Mouse (Mus musculus): Measurements from ENCODE around the gene Lhcgr. TPM values are rescaled to one million over a fixed set of nuclear protein-coding genes. Genes with fewer than 3 reads are reported as not detected.
"Not testable (repeated sequence)": the region's sequence is repeated elsewhere in the genome, so short reads cannot be mapped to it uniquely, and the experiment has no call there.

The Lhcgr gene
- total RNA-seq (2014; rRNA removed) (not detected in 2 replicates), polyA plus RNA-seq (2012; rRNA removed) (not detected in 2 replicates)

GRCm38 (mm10) chr17:88791440-88792152 lies at the start of gene Lhcgr:
TSS of gene Lhcgr (minus strand) at chr17:88791990.
- Histone ChIP-seq H3K27me3 (ENCODE audit: control insufficient read depth, insufficient read depth, low read length) (0 out of 2 replicates have a peak, but pooled peaks cover 5% of the 10 kb centered on the region), H3K36me3 (ENCODE audit: control insufficient read depth, insufficient read depth, low read length) (no peaks in the 10 kb centered on the region), H3K4me3 (ENCODE audit: insufficient read depth, low read depth, low read length) (no peak within 1 kb of the TSS), H3K79me2 (ENCODE audit: control insufficient read depth, insufficient read depth, low read length) (no peaks in the 10 kb centered on the region), H3K9ac (ENCODE audit: low read depth, low read length) (no peak within 1 kb of the TSS), H3K27ac (replicated peaks; ENCODE audit: insufficient read depth, low read depth, low read length) (no peak within 1 kb of the TSS), H3K4me1 (ENCODE audit: control insufficient read depth, insufficient read depth, low read length) (no peaks in the 10 kb centered on the region)
- no peak for DNase-seq (ENCODE audit: extremely low read depth, low read depth, low spot score)
- WGBS, result 11% methylated on average over 31 of the region's 31 CpGs
- no peak for TF ChIP-seq POLR2A (IDR thresholded peaks at IDR 0.05; ENCODE audit: extremely low read depth, insufficient read depth, low read length)
- TF ChIP-seq CTCF (IDR thresholded peaks at IDR 0.05; ENCODE audit: low read depth, low read length), result no peak

GRCm38 (mm10) chr17:88817601-88818000 lies 25.8 kb upstream of the Lhcgr start:
- Histone ChIP-seq H3K79me2 (ENCODE audit: control insufficient read depth, insufficient read depth, low read length) (no peaks in the 10 kb centered on the region), H3K4me1 (ENCODE audit: control insufficient read depth, insufficient read depth, low read length) (no peaks in the 10 kb centered on the region), H3K27me3 (ENCODE audit: control insufficient read depth, insufficient read depth, low read length) (no peaks in the 10 kb centered on the region), H3K9ac (ENCODE audit: low read depth, low read length) (no peak overlapping the region), H3K27ac (replicated peaks; ENCODE audit: insufficient read depth, low read depth, low read length) (no peak overlapping the region), H3K36me3 (ENCODE audit: control insufficient read depth, insufficient read depth, low read length) (no peaks in the 10 kb centered on the region), H3K4me3 (ENCODE audit: insufficient read depth, low read depth, low read length) (no peak overlapping the region)
- TF ChIP-seq CTCF (IDR thresholded peaks at IDR 0.05; ENCODE audit: low read depth, low read length) (no peak), POLR2A (IDR thresholded peaks at IDR 0.05; ENCODE audit: extremely low read depth, insufficient read depth, low read length) (no peak)
- WGBS, result 61% methylated on average over 2 of the region's 2 CpGs
- DNase-seq (ENCODE audit: extremely low read depth, low read depth, low spot score), result no peak

- H3K27ac ChIP-seq (replicated peaks; ENCODE audit: insufficient read depth, low read depth, low read length); H3K4me3 ChIP-seq (ENCODE audit: insufficient read depth, low read depth, low read length); H3K4me1 ChIP-seq (ENCODE audit: control insufficient read depth, insufficient read depth, low read length); H3K36me3 ChIP-seq (ENCODE audit: control insufficient read depth, insufficient read depth, low read length); H3K79me2 ChIP-seq (ENCODE audit: control insufficient read depth, insufficient read depth, low read length); DNase-seq (ENCODE audit: extremely low read depth, low read depth, low spot score); H3K27me3 ChIP-seq (ENCODE audit: control insufficient read depth, insufficient read depth, low read length); H3K9ac ChIP-seq (ENCODE audit: low read depth, low read length): not testable (repeated sequence)
- WGBS, result 80% methylated on average over 3 of the region's 3 CpGs
Measured at GRCm38 (mm10) chr17:88812943-88813342, 21.2 kb upstream of the Lhcgr start.

- H3K4me1 ChIP-seq (ENCODE audit: control insufficient read depth, insufficient read depth, low read length), result no peaks in the 10 kb centered on the region
- no peaks in the 10 kb centered on the region for H3K36me3 ChIP-seq (ENCODE audit: control insufficient read depth, insufficient read depth, low read length)
- no peaks in the 10 kb centered on the region for H3K79me2 ChIP-seq (ENCODE audit: control insufficient read depth, insufficient read depth, low read length)
- no peak for TF ChIP-seq CTCF (IDR thresholded peaks at IDR 0.05; ENCODE audit: low read depth, low read length)
- H3K4me3 ChIP-seq (ENCODE audit: insufficient read depth, low read depth, low read length), result no peak overlapping the region
- no peaks in the 10 kb centered on the region for H3K27me3 ChIP-seq (ENCODE audit: control insufficient read depth, insufficient read depth, low read length)
- no peak overlapping the region for H3K9ac ChIP-seq (ENCODE audit: low read depth, low read length)
- WGBS, result 84% methylated on average over 5 of the region's 5 CpGs
- H3K27ac ChIP-seq (replicated peaks; ENCODE audit: insufficient read depth, low read depth, low read length), result no peak overlapping the region
- no peak for DNase-seq (ENCODE audit: extremely low read depth, low read depth, low spot score)
Measured at GRCm38 (mm10) chr17:88810807-88811206, 19.0 kb upstream of the Lhcgr start.

- no peak for DNase-seq (ENCODE audit: extremely low read depth, low read depth, low spot score)
- 91% methylated on average over 8 of the region's 8 CpGs for WGBS
- Histone ChIP-seq H3K27ac (replicated peaks; ENCODE audit: insufficient read depth, low read depth, low read length) (no peak overlapping the region), H3K36me3 (ENCODE audit: control insufficient read depth, insufficient read depth, low read length) (no peaks in the 10 kb centered on the region), H3K27me3 (ENCODE audit: control insufficient read depth, insufficient read depth, low read length) (no peaks in the 10 kb centered on the region), H3K4me1 (ENCODE audit: control insufficient read depth, insufficient read depth, low read length) (no peaks in the 10 kb centered on the region), H3K9ac (ENCODE audit: low read depth, low read length) (no peak overlapping the region), H3K79me2 (ENCODE audit: control insufficient read depth, insufficient read depth, low read length) (no peaks in the 10 kb centered on the region), H3K4me3 (ENCODE audit: insufficient read depth, low read depth, low read length) (no peak overlapping the region)
- TF ChIP-seq POLR2A (IDR thresholded peaks at IDR 0.05; ENCODE audit: extremely low read depth, insufficient read depth, low read length) (no peak), CTCF (IDR thresholded peaks at IDR 0.05; ENCODE audit: low read depth, low read length) (no peak)
Measured at GRCm38 (mm10) chr17:88806421-88806820, 14.6 kb upstream of the Lhcgr start.

- H3K4me3 ChIP-seq (ENCODE audit: insufficient read depth, low read depth, low read length), result no peak overlapping the region
- no peak overlapping the region for H3K9ac ChIP-seq (ENCODE audit: low read depth, low read length)
- H3K79me2 ChIP-seq (ENCODE audit: control insufficient read depth, insufficient read depth, low read length), result no peaks in the 10 kb centered on the region
- H3K27ac ChIP-seq (replicated peaks; ENCODE audit: insufficient read depth, low read depth, low read length), result no peak overlapping the region
- no peak for DNase-seq (ENCODE audit: extremely low read depth, low read depth, low spot score)
- H3K27me3 ChIP-seq (ENCODE audit: control insufficient read depth, insufficient read depth, low read length), result no peaks in the 10 kb centered on the region
- no peaks in the 10 kb centered on the region for H3K4me1 ChIP-seq (ENCODE audit: control insufficient read depth, insufficient read depth, low read length)
- no peaks in the 10 kb centered on the region for H3K36me3 ChIP-seq (ENCODE audit: control insufficient read depth, insufficient read depth, low read length)
- TF ChIP-seq CTCF (IDR thresholded peaks at IDR 0.05; ENCODE audit: low read depth, low read length), result no peak
- TF ChIP-seq POLR2A (IDR thresholded peaks at IDR 0.05; ENCODE audit: extremely low read depth, insufficient read depth, low read length), result no peak
Measured at GRCm38 (mm10) chr17:88803441-88803840, 11.7 kb upstream of the Lhcgr start.

Data from liver, adult 2 months (tissue).